Mouse (Mus musculus) gonadal fat pad, adult 2 months (tissue): ENCODE results near the gene Snx15. TPM values are rescaled to one million over a fixed set of nuclear protein-coding genes. Genes with fewer than 3 reads are reported as not detected.

Experiments
- DNase-seq: peaks from one replicate; pipeline ENCODE4 v3.0.0-alpha.2; 2012; ENCODE audit warnings: low read depth
- polyA plus RNA-seq: library from polyadenylated mRNA; depleted of rRNA; stranded (reverse); fragments of >200 nt; gene quantifications from 2 replicates; pipeline ENCODE4 v1.2.3, GENCODE M21; 2012; rRNA removed

The Snx15 gene
- polyA plus RNA-seq, 1 experiment: 27.6 TPM

DNA sequence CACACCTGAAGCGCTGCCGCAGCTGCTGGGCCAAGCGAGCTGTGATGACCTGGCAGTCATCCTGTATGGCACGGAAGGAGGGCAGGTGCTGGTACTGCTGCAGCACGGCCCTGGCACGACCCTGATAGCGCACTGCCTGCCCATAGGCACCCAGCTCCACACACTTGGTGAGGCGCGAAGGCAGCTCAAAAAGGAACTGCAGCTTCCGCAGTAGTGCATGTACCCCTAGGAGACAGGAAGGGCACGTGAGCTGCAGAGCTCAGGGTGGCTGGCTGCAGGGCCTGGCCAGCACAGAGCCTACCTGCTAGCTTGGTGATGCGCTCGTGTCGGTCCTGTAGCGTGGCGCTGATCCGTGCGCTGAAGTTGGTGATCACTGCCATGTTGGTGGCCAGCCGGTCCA is 56.8 kb downstream of the Snx15 start:
- no peak for DNase-seq

- no peak for DNase-seq
Observed at GRCm38 (mm10) chr19:6070571-6071250, 57.4 kb downstream of the Snx15 start.

DNA sequence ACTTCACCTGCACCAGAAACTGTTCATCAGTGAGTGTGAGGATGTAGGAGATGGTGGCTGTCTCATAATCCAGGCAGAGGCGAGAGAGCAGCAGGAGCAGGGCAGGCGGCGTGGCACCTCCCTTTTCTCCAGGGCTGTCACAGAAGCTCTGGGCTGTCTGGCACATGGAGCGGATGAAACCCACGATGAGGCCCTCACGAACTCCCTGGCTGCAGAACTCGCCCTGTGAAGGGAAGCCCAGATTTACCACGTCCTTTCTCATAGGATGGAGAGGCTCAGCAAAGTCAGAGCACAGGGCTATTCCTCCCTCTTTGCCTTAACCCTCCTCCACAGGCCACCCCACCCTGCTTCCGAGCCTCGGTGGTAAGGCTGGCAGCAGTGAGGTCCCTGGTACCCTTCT is 58.3 kb downstream of the Snx15 start:
- DNase-seq: no peak

Other genes starting within 250 kb of the Snx15 start
- gene Tigd3, start 234.2 kb downstream of the Snx15 start, polyA plus RNA-seq: 0.70 and 0.75 TPM in 2 replicates
- gene Dpf2, start 215.3 kb downstream of the Snx15 start, polyA plus RNA-seq: 71.5 and 79.4 TPM in 2 replicates
- gene Cdc42ep2, start 203.5 kb downstream of the Snx15 start, polyA plus RNA-seq: 12.9 and 17.6 TPM in 2 replicates
- 29.1 and 43.2 TPM in 2 replicates for gene Pola2, start 164.1 kb downstream of the Snx15 start, polyA plus RNA-seq
- not detected in 2 replicates for gene Slc22a20, start 142.2 kb downstream of the Snx15 start, polyA plus RNA-seq
- 70.6 and 85.2 TPM in 2 replicates for gene Capn1, start 112.4 kb downstream of the Snx15 start, polyA plus RNA-seq
- 55.6 and 104 TPM in 2 replicates for gene Syvn1, start 81.7 kb downstream of the Snx15 start, polyA plus RNA-seq
- gene Mrpl49, start 70.5 kb downstream of the Snx15 start, polyA plus RNA-seq: 28.3 and 29.0 TPM in 2 replicates
- gene Fau, start 70.5 kb downstream of the Snx15 start, polyA plus RNA-seq: 1,249 and 1,627 TPM in 2 replicates
- 60.6 and 60.9 TPM in 2 replicates for gene Znhit2, start 67.1 kb downstream of the Snx15 start, polyA plus RNA-seq
- gene Tm7sf2, start 59.9 kb downstream of the Snx15 start, polyA plus RNA-seq: 98.2 and 115 TPM in 2 replicates
- 56.9 and 64.6 TPM in 2 replicates for gene Vps51, start 51.1 kb downstream of the Snx15 start, polyA plus RNA-seq
- 1.2 TPM in 1 of 2 replicates, not detected in the other for gene Tmem262, start 48.3 kb downstream of the Snx15 start, polyA plus RNA-seq
- 0.20 and 0.23 TPM in 2 replicates for gene Gm28374, start 46.0 kb downstream of the Snx15 start, polyA plus RNA-seq
- gene Zfpl1, start 43.3 kb downstream of the Snx15 start, polyA plus RNA-seq: 106 and 118 TPM in 2 replicates
- 1.0 TPM in 2 replicates for gene Cdca5, start 43.3 kb downstream of the Snx15 start, polyA plus RNA-seq
- 0.37 TPM in 1 of 2 replicates, not detected in the other for gene AC131692.1, start 33.9 kb downstream of the Snx15 start, polyA plus RNA-seq
- gene Naaladl1, start 22.5 kb downstream of the Snx15 start, polyA plus RNA-seq: 0.06 and 0.12 TPM in 2 replicates
- gene Sac3d1, start 9.7 kb downstream of the Snx15 start, polyA plus RNA-seq: 25.5 and 26.0 TPM in 2 replicates
- 2.8 and 2.9 TPM in 2 replicates for gene Batf2, start 12.7 kb upstream of the Snx15 start, polyA plus RNA-seq
- gene Arl2, start 13.2 kb upstream of the Snx15 start, polyA plus RNA-seq: 141 and 162 TPM in 2 replicates
- 0.16 and 0.22 TPM in 2 replicates for gene Majin, start 56.1 kb upstream of the Snx15 start, polyA plus RNA-seq
- gene Gpha2, start 98.1 kb upstream of the Snx15 start, polyA plus RNA-seq: 1.7 and 2.8 TPM in 2 replicates
- 54.3 and 61.5 TPM in 2 replicates for gene Ppp2r5b, start 107.6 kb upstream of the Snx15 start, polyA plus RNA-seq
- 23.4 and 25.0 TPM in 2 replicates for gene Atg2a, start 113.4 kb upstream of the Snx15 start, polyA plus RNA-seq
- gene Ehd1, start 148.4 kb upstream of the Snx15 start, polyA plus RNA-seq: 156 and 198 TPM in 2 replicates
- gene Cdc42bpg, start 178.2 kb upstream of the Snx15 start, polyA plus RNA-seq: 16.2 and 16.6 TPM in 2 replicates
- gene Men1, start 206.7 kb upstream of the Snx15 start, polyA plus RNA-seq: 40.4 and 48.5 TPM in 2 replicates
- 83.4 and 95.3 TPM in 2 replicates for gene Map4k2, start 212.8 kb upstream of the Snx15 start, polyA plus RNA-seq
- gene Sf1, start 235.4 kb upstream of the Snx15 start, polyA plus RNA-seq: 95.0 and 140 TPM in 2 replicates